Mouse (Mus musculus): ENCODE data around the gene Tbc1d19. TPM values are rescaled to one million over a fixed set of nuclear protein-coding genes. Genes with fewer than 3 reads are reported as not detected.

The Tbc1d19 gene
- polyA plus RNA-seq, 1 experiment from 2014 or later = 69.3 TPM

DNA sequence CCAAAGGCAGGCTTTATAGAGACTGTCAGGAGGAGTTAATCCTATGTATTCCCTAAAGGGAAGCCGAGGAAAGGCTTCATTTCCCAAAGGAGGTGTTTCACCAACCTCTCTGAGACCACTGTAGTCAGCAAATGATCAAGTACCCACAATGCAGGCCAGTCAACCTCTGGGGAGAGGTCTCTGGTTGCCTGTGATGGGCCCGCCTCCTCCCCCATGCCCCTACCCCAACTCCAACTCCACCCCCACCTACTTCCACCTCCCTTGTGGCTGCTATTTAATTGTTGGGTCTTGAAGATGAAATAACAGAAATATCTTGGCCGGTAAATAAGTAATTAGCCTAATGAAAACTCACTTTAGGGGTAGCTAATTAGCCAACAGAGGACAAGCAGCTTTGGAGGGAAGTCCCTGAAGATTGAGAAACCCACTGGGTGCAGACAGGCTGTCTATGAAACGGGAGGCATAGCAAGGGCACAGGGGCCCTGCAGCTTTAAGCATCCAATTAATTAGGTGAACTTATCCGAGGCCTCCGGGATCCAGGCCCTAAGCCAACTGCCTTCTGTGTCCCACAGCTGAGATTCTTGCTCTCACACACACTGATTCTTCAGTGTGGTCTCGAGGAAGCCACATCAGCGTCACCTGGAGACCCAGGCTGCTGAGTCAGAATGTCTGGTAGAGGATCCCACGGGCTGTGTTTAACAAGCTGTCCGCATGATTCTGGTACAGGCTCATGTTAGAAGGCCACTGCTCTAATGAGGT, 112.9 kb downstream of the Tbc1d19 start:
- ATAC-seq = peak; percentile 67
- Histone ChIP-seq H3K9me3 (no peaks in the 10 kb centered on the region), H3K27ac (no peak overlapping the region), H3K9ac (replicated peaks) (no peak overlapping the region), H3K4me2 (replicated peaks) (no peak overlapping the region), H3K4me1 (replicated peaks) (peaks cover 7% of the 10 kb centered on the region; the same call in 1 of the 2 replicates), H3K36me3 (no peaks in the 10 kb centered on the region), H3K27me3 (no peaks in the 10 kb centered on the region), H3K4me3 (replicated peaks) (no peak overlapping the region)
- WGBS = 59% methylated on average over 10 of the region's 10 CpGs

DNA sequence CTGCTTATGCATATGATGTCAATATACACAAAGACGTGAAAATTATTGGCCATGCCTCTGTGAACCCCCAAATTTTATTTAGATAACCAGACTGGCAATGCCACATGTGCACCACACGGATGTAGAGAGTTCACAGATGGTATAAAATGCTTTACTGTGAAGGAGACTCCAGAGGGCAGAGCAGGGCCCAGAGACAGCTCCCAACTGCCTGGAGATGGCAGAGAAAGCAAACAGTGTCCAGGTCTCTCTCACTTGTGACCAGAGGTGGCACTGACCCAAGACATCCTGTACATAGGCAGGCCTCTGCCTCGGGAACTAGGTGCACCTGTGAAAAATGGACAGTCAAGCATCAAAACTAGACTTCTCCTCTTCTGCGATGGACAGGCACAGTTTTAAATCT, 114.6 kb downstream of the Tbc1d19 start:
- Histone ChIP-seq H3K27ac (no peak overlapping the region), H3K27me3 (no peaks in the 10 kb centered on the region), H3K9ac (replicated peaks) (no peak overlapping the region), H3K36me3 (no peaks in the 10 kb centered on the region), H3K4me1 (replicated peaks) (peaks cover 7% of the 10 kb centered on the region; the same call in 1 of the 2 replicates), H3K9me3 (no peaks in the 10 kb centered on the region), H3K4me2 (replicated peaks) (no peak overlapping the region), H3K4me3 (replicated peaks) (no peak overlapping the region)
- 82% methylated on average over 4 of the region's 4 CpGs for WGBS
- no peak for ATAC-seq

DNA sequence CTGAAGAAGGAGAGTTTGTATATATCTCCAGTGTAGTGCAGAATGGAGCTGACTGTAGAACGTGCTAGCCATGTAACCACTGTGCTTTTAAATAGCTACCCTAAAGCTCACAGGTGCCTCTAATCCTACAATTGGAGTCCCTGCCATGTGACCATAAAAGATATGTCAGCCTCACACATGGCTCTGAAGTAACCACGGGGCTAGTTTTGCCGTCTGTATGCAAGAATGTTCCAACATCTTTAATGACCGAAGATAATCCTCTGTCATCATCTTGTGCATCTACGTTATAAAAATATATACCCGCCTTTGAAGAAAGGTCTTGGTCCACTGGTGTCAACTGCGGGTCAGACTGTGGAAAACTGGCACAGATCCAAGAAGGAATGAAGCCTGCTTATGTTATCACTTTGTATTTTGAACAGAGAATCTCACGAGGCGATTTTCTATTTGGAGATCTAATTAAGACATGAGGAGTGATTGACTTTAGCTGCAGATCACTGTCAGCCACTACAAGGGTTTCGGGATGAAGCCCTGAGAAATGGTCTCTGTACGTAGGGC, 117.0 kb downstream of the Tbc1d19 start:
- no peak overlapping the region for H3K27ac ChIP-seq
- H3K4me2 ChIP-seq (replicated peaks) = no peak overlapping the region
- H3K27me3 ChIP-seq = no peaks in the 10 kb centered on the region
- ATAC-seq = no peak
- WGBS = 75% methylated on average over 11 of the region's 11 CpGs
- H3K4me3 ChIP-seq (replicated peaks) = no peak overlapping the region
- H3K9ac ChIP-seq (replicated peaks) = no peak overlapping the region
- no peaks in the 10 kb centered on the region for H3K36me3 ChIP-seq
- H3K9me3 ChIP-seq = no peaks in the 10 kb centered on the region
- peaks cover 7% of the 10 kb centered on the region; the same call in 1 of the 2 replicates for H3K4me1 ChIP-seq (replicated peaks)

DNA sequence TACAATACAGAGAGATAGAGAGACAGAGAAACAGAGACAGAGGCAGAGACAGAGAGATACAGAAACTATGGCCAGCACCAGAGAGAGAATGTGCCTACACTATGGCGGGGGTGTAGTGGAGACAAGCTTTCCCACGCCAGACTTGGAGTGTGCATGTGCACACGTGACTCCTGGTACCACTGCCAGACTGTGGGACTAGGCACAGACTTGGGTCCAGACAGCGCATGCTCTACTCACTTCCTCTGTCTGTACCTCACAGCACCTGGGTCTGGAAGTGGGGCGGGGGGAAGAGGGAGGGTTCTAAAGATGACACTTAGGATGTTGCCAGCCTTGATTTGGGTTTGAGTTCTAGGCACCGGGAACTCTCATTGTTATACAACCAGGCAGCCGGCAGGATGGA, 118.5 kb downstream of the Tbc1d19 start:
- H3K4me1 ChIP-seq (replicated peaks) = no peaks in the 10 kb centered on the region
- H3K4me3 ChIP-seq (replicated peaks) = no peak overlapping the region
- no peak overlapping the region for H3K27ac ChIP-seq
- no peaks in the 10 kb centered on the region for H3K9me3 ChIP-seq
- no peak overlapping the region for H3K9ac ChIP-seq (replicated peaks)
- H3K36me3 ChIP-seq = no peaks in the 10 kb centered on the region
- 92% methylated on average over 7 of the region's 7 CpGs for WGBS
- H3K4me2 ChIP-seq (replicated peaks) = no peak overlapping the region
- ATAC-seq = no peak; the same call in 1 of the 2 replicates
- H3K27me3 ChIP-seq = no peaks in the 10 kb centered on the region

DNA sequence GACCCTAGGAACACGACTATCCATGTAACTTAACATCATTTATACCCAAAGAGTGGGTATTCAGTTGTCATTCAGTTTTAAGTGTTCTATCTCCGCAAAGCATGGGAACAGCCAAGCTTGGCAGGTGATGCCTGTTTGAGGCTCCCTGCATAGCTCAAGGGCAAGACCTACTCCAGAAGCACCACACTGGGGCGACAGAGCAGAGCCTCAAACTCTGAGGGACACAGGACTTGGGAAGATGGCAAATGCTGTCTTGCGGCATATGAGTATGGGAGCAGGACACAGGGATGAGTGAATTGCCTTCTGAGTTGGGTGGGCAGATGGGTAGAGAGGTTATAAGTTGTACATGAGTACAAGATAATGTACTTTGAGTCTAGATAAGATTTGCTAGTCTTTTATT, 119.1 kb downstream of the Tbc1d19 start:
- Histone ChIP-seq H3K4me3 (replicated peaks) (no peak overlapping the region), H3K4me1 (replicated peaks) (no peaks in the 10 kb centered on the region), H3K9ac (replicated peaks) (no peak overlapping the region), H3K27me3 (no peaks in the 10 kb centered on the region), H3K36me3 (no peaks in the 10 kb centered on the region), H3K27ac (no peak overlapping the region), H3K4me2 (replicated peaks) (no peak overlapping the region), H3K9me3 (no peaks in the 10 kb centered on the region)
- WGBS = 78% methylated on average over 4 of the region's 4 CpGs
- ATAC-seq = no peak

DNA sequence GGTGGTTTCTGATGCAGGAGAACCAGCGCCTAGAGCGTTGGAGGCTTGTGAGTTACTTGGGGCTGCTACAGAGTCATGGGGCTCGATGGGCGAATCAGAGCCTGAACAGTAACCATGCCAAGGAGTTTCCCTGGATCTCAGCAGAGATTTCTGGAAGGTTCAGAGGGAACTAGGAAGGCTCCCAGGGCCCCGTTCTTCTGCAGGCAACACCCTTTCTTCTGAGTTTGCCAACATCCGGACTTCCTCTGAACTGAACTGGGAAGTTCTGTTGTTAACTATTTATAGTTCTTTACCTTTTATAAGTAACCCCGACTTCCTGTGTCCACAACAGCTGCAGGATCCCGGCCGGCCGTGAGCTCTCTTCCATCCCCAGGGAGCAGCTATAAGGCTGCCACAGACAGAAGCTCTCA, 119.8 kb downstream of the Tbc1d19 start:
- no peak for ATAC-seq
- Histone ChIP-seq H3K27me3 (no peaks in the 10 kb centered on the region), H3K4me1 (replicated peaks) (no peaks in the 10 kb centered on the region), H3K9me3 (no peaks in the 10 kb centered on the region), H3K4me3 (replicated peaks) (no peak overlapping the region), H3K36me3 (no peaks in the 10 kb centered on the region), H3K9ac (replicated peaks) (no peak overlapping the region), H3K27ac (no peak overlapping the region), H3K4me2 (replicated peaks) (no peak overlapping the region)
- 86% methylated on average over 10 of the region's 10 CpGs for WGBS

DNA sequence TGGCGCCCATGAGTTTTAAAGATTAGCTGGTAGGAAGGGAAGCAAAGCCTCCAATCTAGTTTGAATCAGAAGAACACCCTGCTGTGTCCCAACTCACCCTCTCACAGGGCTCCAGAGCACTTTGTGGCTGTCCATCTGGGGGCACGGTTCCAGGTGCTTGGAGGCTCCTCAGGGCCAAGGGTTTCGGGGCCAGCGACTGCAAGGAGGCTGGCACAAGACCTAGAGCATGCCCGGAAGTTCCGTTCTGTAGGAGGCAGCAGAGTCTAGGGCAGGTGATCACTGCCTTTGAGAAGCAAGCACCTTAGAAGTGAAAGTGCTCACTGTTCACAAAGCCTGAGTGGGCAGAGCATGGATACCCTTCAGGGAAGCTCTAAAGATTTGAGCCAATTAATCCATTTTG, 120.4 kb downstream of the Tbc1d19 start:
- Histone ChIP-seq H3K36me3 (no peaks in the 10 kb centered on the region), H3K4me1 (replicated peaks) (no peaks in the 10 kb centered on the region), H3K9me3 (no peaks in the 10 kb centered on the region), H3K27me3 (no peaks in the 10 kb centered on the region), H3K4me2 (replicated peaks) (no peak overlapping the region), H3K9ac (replicated peaks) (no peak overlapping the region), H3K4me3 (replicated peaks) (no peak overlapping the region), H3K27ac (no peak overlapping the region)
- WGBS = 85% methylated on average over 6 of the region's 6 CpGs
- no peak for ATAC-seq

DNA sequence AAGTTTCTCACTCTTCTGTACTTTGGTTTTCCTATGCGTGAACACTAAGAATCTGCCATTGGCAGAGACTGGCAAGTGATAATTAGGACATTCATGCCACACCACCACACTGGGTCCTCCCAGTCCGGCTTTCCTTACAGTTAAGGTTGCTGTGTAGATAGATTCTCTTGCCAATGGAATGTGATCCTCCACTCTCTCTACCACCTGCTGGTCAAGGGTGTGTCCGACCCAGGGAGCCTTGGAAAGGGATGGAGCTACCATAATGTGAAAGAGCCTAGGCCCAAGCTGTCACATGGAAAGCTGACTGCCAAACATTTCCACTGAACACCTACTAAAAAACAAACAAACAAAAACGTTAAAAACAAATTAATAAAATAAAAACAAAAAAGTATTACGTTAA, 121.6 kb downstream of the Tbc1d19 start:
- ATAC-seq = no peak
- H3K4me3 ChIP-seq (replicated peaks) = no peak overlapping the region
- WGBS = 82% methylated on average over 5 of the region's 5 CpGs

DNA sequence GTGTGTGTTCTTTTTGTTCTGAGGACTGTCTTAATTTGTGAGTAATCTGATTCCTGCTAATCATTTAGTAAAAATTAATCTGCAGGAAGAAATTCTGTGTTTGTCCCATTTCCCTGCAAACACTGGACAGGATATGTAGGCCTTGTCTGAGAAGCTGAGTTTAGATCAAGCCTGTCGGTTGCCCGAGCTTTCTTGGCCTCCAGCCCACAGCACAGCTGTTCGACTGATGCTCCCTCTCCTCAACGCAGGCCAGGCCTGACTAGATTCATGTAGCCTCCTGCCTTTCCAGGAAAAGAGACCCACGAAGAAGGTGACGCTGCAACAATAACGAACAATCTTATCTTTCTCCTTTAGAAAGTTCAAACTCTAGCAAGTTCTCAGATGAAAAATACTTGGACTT, 124.2 kb downstream of the Tbc1d19 start:
- Histone ChIP-seq H3K27me3 (no peaks in the 10 kb centered on the region), H3K36me3 (no peaks in the 10 kb centered on the region), H3K27ac (no peak overlapping the region), H3K9me3 (no peaks in the 10 kb centered on the region), H3K4me2 (replicated peaks) (no peak overlapping the region), H3K9ac (replicated peaks) (no peak overlapping the region), H3K4me3 (replicated peaks) (no peak overlapping the region), H3K4me1 (replicated peaks) (no peaks in the 10 kb centered on the region)
- ATAC-seq = no peak
- WGBS = 82% methylated on average over 7 of the region's 7 CpGs

More for the DNA sequence above, 121.6 kb downstream of the Tbc1d19 start:
- Histone ChIP-seq H3K4me1 (replicated peaks) (no peaks in the 10 kb centered on the region), H3K4me2 (replicated peaks) (no peak overlapping the region), H3K27ac (no peak overlapping the region), H3K9me3 (no peaks in the 10 kb centered on the region), H3K36me3 (no peaks in the 10 kb centered on the region), H3K9ac (replicated peaks) (no peak overlapping the region), H3K27me3 (no peaks in the 10 kb centered on the region)

DNA sequence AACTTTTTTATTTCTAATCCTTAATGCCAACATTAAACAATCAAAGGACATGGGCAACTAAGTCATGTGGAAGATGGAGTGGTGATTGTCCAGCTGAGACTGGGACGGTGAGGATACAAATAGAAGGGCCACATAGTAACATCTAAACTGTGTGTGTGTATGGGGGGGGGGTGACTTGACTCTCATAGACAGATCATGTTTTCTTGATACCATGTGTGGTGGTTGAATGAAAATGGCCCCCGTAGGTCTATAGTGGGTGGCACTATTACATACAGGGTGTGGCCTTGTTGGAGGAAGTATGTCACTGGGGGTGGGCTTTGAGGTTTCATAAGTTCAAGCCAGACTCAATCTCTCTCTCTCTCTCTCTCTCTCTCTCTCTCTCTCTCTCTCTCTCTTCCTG, 124.6 kb downstream of the Tbc1d19 start:
- no peaks in the 10 kb centered on the region for H3K4me1 ChIP-seq (replicated peaks)
- 97% methylated on average over 2 of the region's 2 CpGs for WGBS
- H3K9ac ChIP-seq (replicated peaks) = no peak overlapping the region
- H3K9me3 ChIP-seq = no peaks in the 10 kb centered on the region
- no peaks in the 10 kb centered on the region for H3K27me3 ChIP-seq
- H3K36me3 ChIP-seq = no peaks in the 10 kb centered on the region
- no peak overlapping the region for H3K27ac ChIP-seq
- ATAC-seq = no peak
- no peak overlapping the region for H3K4me2 ChIP-seq (replicated peaks)
- no peak overlapping the region for H3K4me3 ChIP-seq (replicated peaks)

DNA sequence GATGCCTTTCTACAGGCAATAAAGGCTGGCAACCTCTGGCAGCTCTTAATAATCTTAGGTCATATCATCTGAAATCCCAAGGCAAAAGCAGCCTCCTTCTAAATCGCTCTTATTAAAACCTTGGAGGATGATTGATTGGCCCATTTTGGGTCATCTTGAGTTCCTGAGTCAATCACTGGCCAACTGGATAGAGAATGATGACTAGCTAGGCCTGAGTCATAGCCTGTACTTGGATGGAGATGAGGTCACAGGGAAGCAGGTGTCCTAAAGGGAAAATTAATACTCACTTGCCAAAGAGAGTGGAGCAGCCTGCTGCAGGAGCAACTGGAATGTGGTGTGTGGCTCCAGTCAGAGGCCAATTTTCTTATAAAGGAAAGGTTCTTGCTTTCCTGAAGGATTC, 125.4 kb downstream of the Tbc1d19 start:
- Histone ChIP-seq H3K27me3 (no peaks in the 10 kb centered on the region), H3K9me3 (no peaks in the 10 kb centered on the region), H3K4me3 (replicated peaks) (no peak overlapping the region), H3K27ac (no peak overlapping the region), H3K36me3 (no peaks in the 10 kb centered on the region), H3K4me2 (replicated peaks) (no peak overlapping the region), H3K9ac (replicated peaks) (no peak overlapping the region), H3K4me1 (replicated peaks) (no peaks in the 10 kb centered on the region)
- WGBS = 93% methylated on average over 1 of the region's 1 CpGs
- ATAC-seq = no peak

DNA sequence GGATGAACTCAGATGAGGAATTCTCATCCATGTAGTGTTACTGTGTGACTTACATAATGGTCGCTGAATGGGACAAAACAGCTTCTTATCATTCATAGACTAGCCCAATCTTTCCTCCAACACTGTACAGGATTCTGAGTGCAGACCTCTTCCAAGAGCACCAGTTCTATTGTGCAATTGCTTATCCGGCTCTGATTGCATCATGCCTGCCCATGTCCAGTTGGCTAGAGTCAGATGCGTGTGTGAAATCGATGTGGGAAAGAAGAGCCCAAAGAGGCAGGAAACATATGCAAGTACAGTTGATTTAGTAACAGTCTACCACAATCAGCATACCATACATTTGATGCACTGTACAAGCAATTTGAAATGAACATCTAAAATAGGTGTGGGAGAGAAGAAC, 127.8 kb downstream of the Tbc1d19 start:
- Histone ChIP-seq H3K27ac (no peak overlapping the region), H3K27me3 (no peaks in the 10 kb centered on the region), H3K4me3 (replicated peaks) (no peak overlapping the region), H3K9me3 (no peaks in the 10 kb centered on the region), H3K4me1 (replicated peaks) (no peaks in the 10 kb centered on the region), H3K4me2 (replicated peaks) (no peak overlapping the region), H3K36me3 (no peaks in the 10 kb centered on the region), H3K9ac (replicated peaks) (no peak overlapping the region)
- WGBS = 93% methylated on average over 4 of the region's 4 CpGs
- no peak for ATAC-seq

DNA sequence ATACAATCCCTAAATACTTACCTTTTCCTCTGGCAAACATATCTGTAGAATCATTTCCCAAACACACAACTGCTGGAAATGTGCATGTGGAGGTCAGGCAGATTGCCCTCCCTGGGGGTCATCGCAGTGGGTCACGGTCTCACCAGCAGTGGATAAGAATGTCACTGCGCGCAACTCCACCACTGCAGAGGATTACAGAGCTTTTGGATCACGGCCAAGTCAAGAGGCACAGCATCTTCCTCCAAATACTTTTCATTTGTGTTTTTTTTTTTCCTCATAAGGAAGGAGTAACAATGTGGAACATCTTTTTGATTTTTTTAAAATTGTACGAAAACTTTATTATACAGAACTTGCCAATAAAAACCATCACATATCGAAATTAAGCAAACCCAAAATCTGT, 129.6 kb downstream of the Tbc1d19 start:
- no peak for ATAC-seq
- Histone ChIP-seq H3K27ac (no peak overlapping the region), H3K9me3 (no peaks in the 10 kb centered on the region), H3K36me3 (no peaks in the 10 kb centered on the region), H3K4me1 (replicated peaks) (no peaks in the 10 kb centered on the region), H3K9ac (replicated peaks) (no peak overlapping the region), H3K27me3 (no peaks in the 10 kb centered on the region), H3K4me3 (replicated peaks) (no peak overlapping the region), H3K4me2 (replicated peaks) (no peak overlapping the region)
- 85% methylated on average over 7 of the region's 7 CpGs for WGBS

All from midbrain, embryonic 13.5 days (tissue).